Mouse (Mus musculus) spleen, adult 2 months (tissue): ENCODE measurements at regions not wholly inside any gene's neighbourhood (a gene's known extent, or its start where the extent isn't known, plus 50 kb on each side); places are given as distances from the start of the nearest gene placed in this dataset.

Experiments
- DNase-seq, 2 experiments: peaks; one replicate each; pipeline versions ENCODE4 v3.0.0 to v3.0.0-alpha.2; 2012 to 2021; ENCODE audit warnings: low spot score in 2 of 2, low read depth in 1 of 2
- H3K27ac ChIP-seq: fragments of 200-500 bp; 2 replicates; pipeline ENCODE4 v1.5.1; 2012; ENCODE audit warnings: low read length, inconsistent platforms; ENCODE audit not compliant: insufficient read depth
- H3K27me3 ChIP-seq: fragments of 200-500 bp; 2 replicates; pipeline ENCODE4 v1.6.1; 2012; ENCODE audit warnings: mild to moderate bottlenecking, moderate library complexity, low read length, inconsistent platforms; ENCODE audit not compliant: control insufficient read depth, insufficient read depth
- H3K36me3 ChIP-seq: fragments of 200-500 bp; 2 replicates; pipeline ENCODE4 v1.6.1; 2012; ENCODE audit warnings: mild to moderate bottlenecking, low read length, inconsistent platforms; ENCODE audit not compliant: control insufficient read depth, insufficient read depth
- H3K4me1 ChIP-seq: fragments of 200-500 bp; 2 replicates; pipeline ENCODE4 v1.6.1; 2011; ENCODE audit warnings: inconsistent platforms; ENCODE audit not compliant: control insufficient read depth, insufficient read depth, insufficient read length
- H3K4me3 ChIP-seq: fragments of 200-500 bp; 2 replicates; pipeline ENCODE4 v1.5.1; 2011; ENCODE audit warnings: mild to moderate bottlenecking, inconsistent platforms; ENCODE audit not compliant: insufficient read depth, insufficient read length; ENCODE audit errors: extremely low read depth
- CTCF ChIP-seq: fragments of 200-500 bp; IDR thresholded peaks from 2 replicates; pipeline ENCODE4 v1.5.1; 2011; ENCODE audit warnings: mild to moderate bottlenecking, inconsistent platforms; ENCODE audit not compliant: insufficient read depth, insufficient read length, insufficient replicate concordance; ENCODE audit errors: extremely low read depth
- POLR2A ChIP-seq: fragments of 200-500 bp; IDR thresholded peaks from 2 replicates; pipeline ENCODE4 v1.6.1; 2011; ENCODE audit warnings: low read depth, low read length, inconsistent platforms
- WGBS: fragments of 180-500 bp; shearing (Covaris S2); methylation state at CpG from one replicate; pipeline ENCODE4 v1.1.7; 2018; 5-methylcytosine and 5-hydroxymethylcytosine counted together

GRCm38 (mm10) chr5:74920490-74920889 lies 124.1 kb downstream of the Chic2 start:
- Histone ChIP-seq H3K4me1 (no peaks in the 10 kb centered on the region), H3K27me3 (no peaks in the 10 kb centered on the region), H3K4me3 (no peak overlapping the region), H3K27ac (no peak overlapping the region), H3K36me3 (no peaks in the 10 kb centered on the region)
- WGBS: 74% methylated on average over 5 of the region's 5 CpGs
- DNase-seq: no peak
- TF ChIP-seq POLR2A: no peak
- no peak for TF ChIP-seq CTCF

DNA sequence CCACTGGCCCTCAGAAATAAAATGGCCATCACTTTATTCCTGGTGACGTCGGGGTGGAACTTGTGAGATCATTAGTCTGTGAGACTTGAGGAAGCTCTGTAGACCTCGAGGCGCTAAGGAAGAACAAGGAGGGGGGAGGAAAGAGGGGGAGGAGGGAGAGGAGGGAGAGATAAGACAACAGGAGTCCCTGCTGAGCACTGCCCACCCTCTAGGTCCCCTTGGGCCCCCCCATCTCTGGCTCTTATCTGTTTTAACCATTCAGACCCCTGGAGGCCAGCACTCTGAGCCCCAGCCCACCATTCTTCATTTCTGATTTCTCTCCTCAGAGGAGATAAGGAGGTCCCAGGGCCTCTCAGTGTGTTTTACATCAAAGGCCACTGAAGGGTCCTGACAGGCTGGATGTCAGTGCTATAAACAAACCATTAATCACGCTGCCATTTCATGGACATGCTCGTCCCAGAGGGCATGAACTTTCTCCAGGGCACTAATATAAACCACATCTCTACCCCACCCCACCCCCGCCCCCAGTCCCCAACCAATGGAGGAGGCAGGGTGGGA lies 139.0 kb downstream of the Chic2 start:
- WGBS: 43% methylated on average over 7 of the region's 7 CpGs
- no peak for DNase-seq

DNA sequence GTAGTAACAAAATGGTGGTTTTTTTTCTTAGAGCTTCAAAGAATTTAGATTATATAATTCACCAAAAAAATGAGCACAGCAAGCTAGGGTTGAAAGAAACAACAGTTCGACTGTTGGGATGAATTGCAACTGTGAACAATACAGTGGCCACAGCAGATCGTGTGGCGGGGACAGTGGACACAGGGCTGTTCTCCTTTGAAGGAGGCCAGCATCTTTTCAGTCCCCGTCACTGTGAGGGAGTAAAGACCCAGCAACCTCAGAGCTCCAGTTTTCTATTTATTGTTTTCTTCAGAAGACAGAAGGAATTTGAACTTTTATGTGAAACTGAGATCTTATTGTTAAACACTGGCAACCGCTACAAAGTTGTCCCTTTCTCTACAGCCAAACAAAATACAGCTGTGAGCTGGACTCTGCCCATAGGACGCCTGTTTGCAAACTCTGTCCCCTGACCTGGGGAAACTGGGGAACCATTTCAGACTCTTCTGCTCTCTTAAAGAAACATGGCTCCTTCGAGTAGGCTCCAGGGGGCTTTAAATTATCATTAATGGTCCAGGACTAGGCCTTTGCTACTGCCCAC lies 139.6 kb downstream of the Chic2 start:
- no peaks in the 10 kb centered on the region for H3K36me3 ChIP-seq
- H3K27me3 ChIP-seq: no peaks in the 10 kb centered on the region
- H3K4me3 ChIP-seq: no peak overlapping the region
- 78% methylated on average over 7 of the region's 7 CpGs for WGBS
- no peak for DNase-seq
- no peaks in the 10 kb centered on the region for H3K4me1 ChIP-seq
- no peak for TF ChIP-seq POLR2A
- no peak for TF ChIP-seq CTCF
- no peak overlapping the region for H3K27ac ChIP-seq

More for the DNA sequence above, 139.0 kb downstream of the Chic2 start:
- TF ChIP-seq POLR2A: no peak
- no peak for TF ChIP-seq CTCF
- Histone ChIP-seq H3K36me3 (no peaks in the 10 kb centered on the region), H3K4me1 (no peaks in the 10 kb centered on the region), H3K27ac (no peak overlapping the region), H3K4me3 (no peak overlapping the region), H3K27me3 (no peaks in the 10 kb centered on the region)

DNA sequence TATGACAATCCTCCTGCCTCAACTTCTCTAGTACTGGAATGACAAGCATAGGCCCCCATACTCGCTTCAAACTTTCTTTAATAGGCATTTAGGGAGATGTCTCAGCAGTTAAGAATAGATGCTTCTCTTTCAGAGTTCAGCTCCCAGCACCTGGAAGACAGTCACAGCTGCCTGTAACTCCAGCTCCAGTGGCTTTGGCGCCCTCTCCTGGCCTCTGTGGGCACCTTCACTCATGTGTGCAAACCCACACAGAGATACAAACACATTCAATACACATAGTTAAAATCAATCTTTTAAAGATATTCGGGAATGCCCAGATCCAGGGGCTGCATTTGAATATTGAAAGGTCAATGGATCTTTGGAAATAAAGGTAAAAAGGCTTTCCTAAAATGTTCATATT lies 140.2 kb downstream of the Chic2 start:
- no peaks in the 10 kb centered on the region for H3K4me1 ChIP-seq
- no peak for DNase-seq
- H3K36me3 ChIP-seq: no peaks in the 10 kb centered on the region
- 82% methylated on average over 3 of the region's 3 CpGs for WGBS
- no peak overlapping the region for H3K4me3 ChIP-seq
- TF ChIP-seq POLR2A (no peak), CTCF (peak; percentile 11; the same call in 1 of the 2 replicates)
- no peak overlapping the region for H3K27ac ChIP-seq
- H3K27me3 ChIP-seq: no peaks in the 10 kb centered on the region

GRCm38 (mm10) chr5:74903711-74904110 lies 140.9 kb downstream of the Chic2 start:
- H3K4me3 ChIP-seq: no peak overlapping the region
- no peak for DNase-seq
- no peaks in the 10 kb centered on the region for H3K36me3 ChIP-seq
- H3K4me1 ChIP-seq: no peaks in the 10 kb centered on the region
- 77% methylated on average over 6 of the region's 6 CpGs for WGBS
- no peaks in the 10 kb centered on the region for H3K27me3 ChIP-seq
- TF ChIP-seq CTCF: no peak
- TF ChIP-seq POLR2A: no peak
- H3K27ac ChIP-seq: no peak overlapping the region

DNA sequence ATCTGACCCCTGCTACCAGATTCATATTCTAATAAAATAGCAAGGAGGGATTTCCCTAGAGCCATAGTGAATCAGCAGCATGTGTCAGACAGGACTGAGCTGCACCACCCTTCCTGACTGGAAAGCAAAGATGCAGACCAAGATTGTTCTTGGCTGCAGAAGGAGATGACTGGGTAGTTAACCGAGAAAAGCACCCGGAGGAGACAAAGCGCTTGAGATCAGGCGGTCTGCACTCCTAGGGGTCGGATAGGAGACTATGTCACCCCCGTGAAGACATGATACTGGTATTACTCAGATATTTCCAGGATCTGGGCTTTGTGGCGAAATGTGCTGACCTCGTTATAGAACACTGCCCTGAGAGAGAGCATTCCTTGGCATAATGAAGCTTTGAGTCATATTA lies 147.4 kb downstream of the Chic2 start:
- no peak for TF ChIP-seq POLR2A
- TF ChIP-seq CTCF: no peak
- H3K36me3 ChIP-seq: no peaks in the 10 kb centered on the region
- no peak overlapping the region for H3K27ac ChIP-seq
- H3K4me3 ChIP-seq: no peak overlapping the region
- no peaks in the 10 kb centered on the region for H3K27me3 ChIP-seq
- H3K4me1 ChIP-seq: no peaks in the 10 kb centered on the region
- WGBS: 89% methylated on average over 8 of the region's 8 CpGs
- DNase-seq: no peak

DNA sequence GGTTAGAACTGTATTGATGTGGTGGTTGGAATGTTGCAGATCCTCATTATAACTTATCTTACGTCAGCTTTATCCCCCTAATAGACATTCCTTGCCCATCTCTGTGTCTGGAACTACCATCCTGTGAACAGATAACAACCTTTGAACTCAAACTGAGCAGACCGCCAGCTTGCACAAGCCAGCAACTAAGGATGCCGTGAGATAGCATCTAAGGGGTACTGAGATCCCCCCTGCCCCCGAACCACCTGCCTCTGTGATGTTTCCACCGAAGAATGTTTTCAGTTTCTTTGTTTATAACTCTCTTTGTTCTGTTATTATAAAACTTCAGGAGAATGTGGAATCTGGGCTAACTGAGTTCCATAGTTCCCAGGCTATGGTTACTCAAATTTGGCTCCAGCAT lies 151.3 kb downstream of the Chic2 start:
- 70% methylated on average over 5 of the region's 5 CpGs for WGBS
- DNase-seq: no peak
- Histone ChIP-seq H3K36me3 (no peaks in the 10 kb centered on the region), H3K4me1 (no peaks in the 10 kb centered on the region), H3K27ac (no peak overlapping the region), H3K4me3 (no peak overlapping the region), H3K27me3 (no peaks in the 10 kb centered on the region)
- TF ChIP-seq CTCF (no peak), POLR2A (no peak)
